19 mouse cellular contexts compared by ENCODE assay signal in genomic region chr14:77439426-77439825, GRCm38 (mm10).
"Had no signal": no experiment of that assay in that cellular context is flagged by ENCODE, and none has a peak within 500 bp of the region (broad histone marks: within the 10 kb centered on the region; RNA-seq: fewer than 3 reads in every experiment).

No protein-coding gene starts in this region.

- DNase-seq: kidney, postnatal 14 days; kidney, postnatal 4 days; layer of hippocampus, adult 9-11 months; layer of hippocampus, postnatal 36 days; liver, embryonic 13.5 days; lung, adult 2 months; lung, postnatal 36 days; retina, postnatal 1 day; right cerebral cortex, postnatal 25 days; thymus, adult 18-20 months; thymus, postnatal 36 days had no signal

- H3K4me3 ChIP-seq: left cerebral cortex, adult 2 months; liver, embryonic 13.5 days; megakaryocyte, embryonic 14.5 days; midbrain, embryonic 10.5 days; midbrain, embryonic 13.5 days; myocyte; neural tube, embryonic 13.5 days had no signal

- H3K36me3 ChIP-seq: liver, embryonic 13.5 days; midbrain, embryonic 10.5 days had no signal

- ATAC-seq: lung, postnatal 0 days; midbrain, embryonic 13.5 days; midbrain, embryonic 16.5 days had no signal

- H3K9ac ChIP-seq: liver, embryonic 13.5 days; midbrain, embryonic 13.5 days; neural tube, embryonic 13.5 days had no signal

- H3K4me1 ChIP-seq: liver, embryonic 13.5 days; midbrain, embryonic 10.5 days; midbrain, embryonic 13.5 days; neural tube, embryonic 13.5 days had no signal

- H3K27ac ChIP-seq: left cerebral cortex, adult 2 months; liver, embryonic 13.5 days; midbrain, embryonic 10.5 days; midbrain, embryonic 13.5 days; neural tube, embryonic 13.5 days had no signal

- H3K9me3 ChIP-seq: liver, embryonic 13.5 days; megakaryocyte, embryonic 14.5 days; midbrain, embryonic 10.5 days; midbrain, embryonic 13.5 days; neural tube, embryonic 13.5 days had no signal

- H3K4me2 ChIP-seq: liver, embryonic 13.5 days; midbrain, embryonic 13.5 days; neural tube, embryonic 13.5 days had no signal

- H3K27me3 ChIP-seq: liver, embryonic 13.5 days; megakaryocyte, embryonic 14.5 days; midbrain, embryonic 13.5 days; neural tube, embryonic 13.5 days had no signal
